Mouse (Mus musculus) bone marrow macrophage, adult 2 months (primary cell): ENCODE data around the gene Man2a1.

ENCODE experiments used
- CTCF ChIP-seq: IDR thresholded peaks from 2 replicates; pipeline ENCODE4 v1.5.1; 2012; ENCODE audit warnings: low read depth, mild to moderate bottlenecking, low read length, moderate library complexity
- POLR2A ChIP-seq: IDR thresholded peaks from 2 replicates; pipeline ENCODE4 v1.6.1; 2012; ENCODE audit warnings: mild to moderate bottlenecking, low read depth, low read length, borderline replicate concordance

- TF ChIP-seq CTCF (no peak), POLR2A (no peak)
Observed at GRCm38 (mm10) chr17:64591366-64591765, 9.2 kb upstream of the Man2a1 start.
